Comparison of ENCODE assay signal across 8 mouse cellular contexts in the genomic region with DNA sequence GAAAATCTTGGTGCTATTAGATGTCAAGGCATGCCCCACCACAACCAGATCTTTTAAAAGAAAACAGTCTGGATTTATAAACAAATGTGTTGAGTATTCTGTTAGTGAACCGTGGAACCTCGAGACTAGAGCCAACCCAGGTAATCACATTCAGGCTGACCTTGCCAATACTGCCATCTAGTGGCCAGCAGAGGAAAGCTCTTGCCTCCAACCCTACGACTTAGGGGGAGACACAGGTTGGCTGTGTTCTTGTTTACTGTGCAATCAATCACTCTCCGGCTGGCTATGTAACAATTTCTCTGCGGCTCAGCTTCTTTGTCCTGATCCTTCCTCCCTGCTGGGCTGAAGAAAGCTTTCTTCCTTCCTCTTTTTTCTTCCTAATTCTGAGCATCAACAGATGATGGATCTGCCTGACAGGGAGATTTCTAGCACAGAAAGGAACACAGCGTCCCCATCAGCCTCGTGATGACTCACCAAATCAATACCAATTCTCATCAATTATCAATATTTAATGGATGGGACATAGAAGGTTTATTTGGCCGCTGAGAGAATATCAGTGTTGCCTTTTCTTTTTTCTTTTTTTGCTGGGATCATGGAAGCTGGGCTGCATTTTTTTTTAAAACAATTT. TPM values are rescaled to one million over a fixed set of nuclear protein-coding genes. Genes with fewer than 3 reads are reported as not detected.
A peak's percentile ranks its signal among the peaks of the same experiment; 100 is the strongest.
DNase-seq lines count a peak whose midpoint lies in the region; ATAC-seq and TF ChIP-seq lines count a peak whose summit lies in the region.

No protein-coding gene starts in this region.

- 0 out of 2 replicates have a peak, but pooled peaks cover 12% of the 10 kb centered on the region for H3K27me3 ChIP-seq in liver, embryonic 12.5 days (replicated peaks)
- H3K27me3 ChIP-seq in cerebellum, adult 2 months (ENCODE audit: control insufficient read depth, insufficient read depth, low read length) = no peaks in the 10 kb centered on the region
- no peaks in the 10 kb centered on the region for H3K27me3 ChIP-seq in forebrain, embryonic 16.5 days (replicated peaks; ENCODE audit: control insufficient read depth, insufficient read depth, low read length)
- no peaks in the 10 kb centered on the region for H3K27me3 ChIP-seq in intestine, embryonic 14.5 days (replicated peaks; ENCODE audit: control insufficient read depth, insufficient read depth, low read length)
- no peaks in the 10 kb centered on the region for H3K27me3 ChIP-seq in midbrain, embryonic 16.5 days (ENCODE audit: control insufficient read depth, insufficient read depth, low read depth, low read length)
- H3K27me3 ChIP-seq in splenic B cell, adult 2 months (ENCODE audit: control insufficient read depth, insufficient read depth, low read length, poor library complexity, severe bottlenecking) = no peaks in the 10 kb centered on the region

- intact Hi-C loops in left cerebral cortex, postnatal 4 days (cut with DNase I) = no loop called here

- WGBS in liver, embryonic 12.5 days (ENCODE audit: insufficient replicate concordance) = 6% methylated on average over 8 of the region's 8 CpGs
- WGBS in cerebellum, adult 2 months = 17% methylated on average over 8 of the region's 8 CpGs
- WGBS in forebrain, embryonic 16.5 days = 5% methylated on average over 8 of the region's 8 CpGs
- WGBS in intestine, embryonic 14.5 days = 6% methylated on average over 8 of the region's 8 CpGs
- WGBS in midbrain, embryonic 16.5 days = 11% methylated on average over 8 of the region's 8 CpGs

- TF ChIP-seq CTCF in cerebellum, adult 2 months (IDR thresholded peaks at IDR 0.05; ENCODE audit: borderline replicate concordance, insufficient read depth, low read depth, low read length) = peak; percentile 96

- no peaks in the 10 kb centered on the region for H3K9me3 ChIP-seq in liver, embryonic 12.5 days (replicated peaks)
- H3K9me3 ChIP-seq in forebrain, embryonic 16.5 days (ENCODE audit: control insufficient read depth, low read length) = no peaks in the 10 kb centered on the region
- no peaks in the 10 kb centered on the region for H3K9me3 ChIP-seq in intestine, embryonic 14.5 days (ENCODE audit: control insufficient read depth, low read length)
- H3K9me3 ChIP-seq in midbrain, embryonic 16.5 days (replicated peaks; ENCODE audit: control insufficient read depth, low read length, poor library complexity, severe bottlenecking) = no peaks in the 10 kb centered on the region

- H3K36me3 ChIP-seq in liver, embryonic 12.5 days = no peaks in the 10 kb centered on the region
- H3K36me3 ChIP-seq in forebrain, embryonic 16.5 days (ENCODE audit: control insufficient read depth, insufficient read depth) = no peaks in the 10 kb centered on the region
- no peaks in the 10 kb centered on the region for H3K36me3 ChIP-seq in intestine, embryonic 14.5 days (ENCODE audit: control insufficient read depth, insufficient read depth, low read length)
- no peaks in the 10 kb centered on the region for H3K36me3 ChIP-seq in midbrain, embryonic 16.5 days (ENCODE audit: control insufficient read depth, insufficient read depth, low read length)
- H3K36me3 ChIP-seq in splenic B cell, adult 2 months (ENCODE audit: control insufficient read depth, insufficient read depth, low read length, poor library complexity, severe bottlenecking) = no peaks in the 10 kb centered on the region

- TF ChIP-seq POLR2A in cerebellum, adult 2 months (IDR thresholded peaks at IDR 0.05; ENCODE audit: borderline replicate concordance, insufficient read depth, low read length) = no peak

- no peak overlapping the region for H3K4me3 ChIP-seq in liver, embryonic 12.5 days
- H3K4me3 ChIP-seq in cerebellum, adult 2 months (replicated peaks; ENCODE audit: insufficient read depth, low read depth, low read length) = no peak overlapping the region
- no peak overlapping the region for H3K4me3 ChIP-seq in forebrain, embryonic 16.5 days (replicated peaks; ENCODE audit: low read length)
- no peak overlapping the region for H3K4me3 ChIP-seq in intestine, embryonic 14.5 days (ENCODE audit: low read depth, low read length)
- no peak overlapping the region for H3K4me3 ChIP-seq in midbrain, embryonic 16.5 days (ENCODE audit: low read depth, low read length)

- peak; percentile 59 for DNase-seq in liver
- DNase-seq in cerebellum, adult 2 months = peak; percentile 76
- peak; percentile 81 for DNase-seq in intestine, embryonic 14.5 days (ENCODE audit: low spot score)
- DNase-seq in left cerebral cortex, postnatal 4 days = peak; percentile 60
- DNase-seq in splenic B cell, adult 2 months (ENCODE audit: low read depth, low spot score) = peak; percentile 75

- H3K4me2 ChIP-seq in liver, embryonic 12.5 days = no peak overlapping the region
- peak overlapping the region; percentile 17; the same call in 1 of the 2 replicates for H3K4me2 ChIP-seq in forebrain, embryonic 16.5 days (ENCODE audit: low read length)
- H3K4me2 ChIP-seq in intestine, embryonic 14.5 days (ENCODE audit: low read length) = no peak overlapping the region
- peak overlapping the region; percentile 7 for H3K4me2 ChIP-seq in midbrain, embryonic 16.5 days (ENCODE audit: low read length)

- H3K4me1 ChIP-seq in liver, embryonic 12.5 days = 0 out of 2 replicates have a peak, but pooled peaks cover 4% of the 10 kb centered on the region
- H3K4me1 ChIP-seq in cerebellum, adult 2 months (ENCODE audit: control insufficient read depth, insufficient read depth, low read length) = peaks cover 6% of the 10 kb centered on the region
- H3K4me1 ChIP-seq in forebrain, embryonic 16.5 days (replicated peaks; ENCODE audit: control insufficient read depth, insufficient read depth, low read length) = peaks cover 9% of the 10 kb centered on the region
- peaks cover 25% of the 10 kb centered on the region for H3K4me1 ChIP-seq in intestine, embryonic 14.5 days (replicated peaks; ENCODE audit: control insufficient read depth, insufficient read depth, low read length)
- peaks cover 7% of the 10 kb centered on the region; the same call in 1 of the 2 replicates for H3K4me1 ChIP-seq in midbrain, embryonic 16.5 days (ENCODE audit: control insufficient read depth, insufficient read depth, low read length)

- H3K9ac ChIP-seq in liver, embryonic 12.5 days = no peak overlapping the region
- H3K9ac ChIP-seq in forebrain, embryonic 16.5 days (replicated peaks; ENCODE audit: low read depth, low read length) = no peak overlapping the region
- no peak overlapping the region for H3K9ac ChIP-seq in intestine, embryonic 14.5 days (ENCODE audit: low read length)
- no peak overlapping the region for H3K9ac ChIP-seq in midbrain, embryonic 16.5 days (ENCODE audit: low read depth, low read length)

- H3K27ac ChIP-seq in liver, embryonic 12.5 days = no peak overlapping the region
- H3K27ac ChIP-seq in cerebellum, adult 2 months (ENCODE audit: insufficient read depth, low read length) = no peak overlapping the region
- H3K27ac ChIP-seq in forebrain, embryonic 16.5 days (ENCODE audit: low read length) = no peak overlapping the region
- H3K27ac ChIP-seq in intestine, embryonic 14.5 days (ENCODE audit: low read depth) = no peak overlapping the region
- no peak overlapping the region for H3K27ac ChIP-seq in midbrain, embryonic 16.5 days (ENCODE audit: low read length)

- ATAC-seq in liver, embryonic 12.5 days = no peak
- peak; percentile 89 for ATAC-seq in forebrain, embryonic 16.5 days
- peak; percentile 75; the same call in 1 of the 2 replicates for ATAC-seq in intestine, embryonic 14.5 days (replicated peaks; ENCODE audit: low FRiP score, low TSS enrichment, low read depth)
- peak; percentile 87 for ATAC-seq in midbrain, embryonic 16.5 days

RNA-seq across cellular contexts. Expression of gene Ptpn3, which starts 26.4 kb away (rescaled TPM):
- 0.32 and 0.37 TPM in 2 replicates for polyA plus RNA-seq in liver, embryonic 12.5 days (2016; fragmentation: Nextera tagmentation; extraction: Ambion mirVana)
- polyA plus RNA-seq in cerebellum, adult 2 months (2012; rRNA removed) = 13.5 and 14.6 TPM in 2 replicates
- polyA plus RNA-seq in forebrain, embryonic 16.5 days (2015; fragmentation: Nextera tagmentation; extraction: Ambion mirVana) = 1.3 and 2.6 TPM in 2 replicates
- polyA plus RNA-seq in intestine, embryonic 14.5 days (2014; fragmentation: Nextera tagmentation; extraction: Ambion mirVana) = 7.4 and 9.7 TPM in 2 replicates
- total RNA-seq in left cerebral cortex, postnatal 4 days (2021) = 10 to 100 TPM in 1 of 2 experiments, 1 to 10 TPM in 1; 9.6 to 12.1 TPM
- 2.3 and 3.0 TPM in 2 replicates for polyA plus RNA-seq in midbrain, embryonic 16.5 days (2015; fragmentation: Nextera tagmentation; extraction: Ambion mirVana)

Comparison
In these comparisons a context has a peak if more than half of its experiments do, and no peak if none do; other contexts are left out.
1. H3K4me2 ChIP-seq: peak in forebrain, embryonic 16.5 days (single experiment) and midbrain, embryonic 16.5 days (single experiment); none in liver, embryonic 12.5 days (single experiment) and intestine, embryonic 14.5 days (single experiment).
2. Peak in every context shown above with its lines, with median percentiles within 50 percentile points of each other: DNase-seq.